In genomic region chr4:100855373-100855772, GRCm38 (mm10) we compare ENCODE assay signal across 21 mouse cellular contexts.
DNase-seq lines count a peak whose midpoint lies in the region; ATAC-seq and TF ChIP-seq lines count a peak whose summit lies in the region.
"Had no signal": no experiment of that assay in that cellular context is flagged by ENCODE, and none has a peak within 500 bp of the region (broad histone marks: within the 10 kb centered on the region; RNA-seq: fewer than 3 reads in every experiment).

No protein-coding gene starts in this region.

- TF ChIP-seq CTCF in midbrain, postnatal 0 days (IDR thresholded peaks at IDR 0.05) = no peak

- no peak for DNase-seq in hindbrain, embryonic 10.5 days (ENCODE audit: low spot score)
- DNase-seq in hindbrain, embryonic 14.5 days (ENCODE audit: low spot score) = no peak
- no peak for DNase-seq in midbrain, embryonic 10.5 days (ENCODE audit: low spot score)
- DNase-seq in midbrain, postnatal 0 days (ENCODE audit: low spot score) = no peak
- DNase-seq in urinary bladder, adult 2 months (ENCODE audit: low spot score) = no peak
- DNase-seq in right cerebral cortex, postnatal 14 days = no peak
- DNase-seq: adrenal gland, adult 2 months; cerebellum, adult 8-10 months; gastrocnemius, postnatal 14 days; liver, embryonic 13.5 days; lung, embryonic 14.5 days; lung, postnatal 4 days; right cerebral cortex, postnatal 25 days; thymus, adult 2 months had no signal

- H3K4me1 ChIP-seq in hindbrain, embryonic 13.5 days (replicated peaks) = peaks cover 53% of the 10 kb centered on the region
- H3K4me1 ChIP-seq in hindbrain, embryonic 10.5 days (replicated peaks) = peaks cover 50% of the 10 kb centered on the region
- H3K4me1 ChIP-seq in hindbrain, embryonic 14.5 days (replicated peaks; ENCODE audit: control insufficient read depth, insufficient read depth, low read length) = peaks cover 33% of the 10 kb centered on the region
- peaks cover 75% of the 10 kb centered on the region for H3K4me1 ChIP-seq in midbrain, embryonic 10.5 days
- peaks cover 15% of the 10 kb centered on the region; the same call in 1 of the 2 replicates for H3K4me1 ChIP-seq in midbrain, postnatal 0 days (ENCODE audit: insufficient read depth, low read length)
- H3K4me1 ChIP-seq: liver, embryonic 13.5 days had no signal

- peak; percentile 69; the same call in 1 of the 2 replicates for ATAC-seq in hindbrain, embryonic 13.5 days (ENCODE audit: low FRiP score)
- no peak for ATAC-seq in hindbrain, embryonic 14.5 days (ENCODE audit: low FRiP score)
- peak; percentile 54; the same call in 1 of the 2 replicates for ATAC-seq in midbrain, postnatal 0 days (ENCODE audit: low FRiP score)
- ATAC-seq: intestine, postnatal 0 days had no signal

- no peaks in the 10 kb centered on the region for H3K9me3 ChIP-seq in hindbrain, embryonic 13.5 days
- H3K9me3 ChIP-seq in hindbrain, embryonic 10.5 days = no peaks in the 10 kb centered on the region
- H3K9me3 ChIP-seq in hindbrain, embryonic 14.5 days (ENCODE audit: control insufficient read depth, low read length) = no peaks in the 10 kb centered on the region
- H3K9me3 ChIP-seq in midbrain, embryonic 10.5 days (replicated peaks) = no peaks in the 10 kb centered on the region
- H3K9me3 ChIP-seq in midbrain, postnatal 0 days (ENCODE audit: low read length) = no peaks in the 10 kb centered on the region
- H3K9me3 ChIP-seq: embryonic facial prominence, embryonic 12.5 days; kidney, embryonic 15.5 days; limb, embryonic 12.5 days; liver, embryonic 13.5 days; stomach, embryonic 15.5 days had no signal

- no peaks in the 10 kb centered on the region for H3K36me3 ChIP-seq in hindbrain, embryonic 13.5 days
- H3K36me3 ChIP-seq in hindbrain, embryonic 10.5 days = no peaks in the 10 kb centered on the region
- no peaks in the 10 kb centered on the region for H3K36me3 ChIP-seq in hindbrain, embryonic 14.5 days (replicated peaks; ENCODE audit: control insufficient read depth, insufficient read depth)
- H3K36me3 ChIP-seq in midbrain, embryonic 10.5 days = no peaks in the 10 kb centered on the region
- H3K36me3 ChIP-seq in midbrain, postnatal 0 days (ENCODE audit: insufficient read depth, low read length) = no peaks in the 10 kb centered on the region
- H3K36me3 ChIP-seq: embryonic facial prominence, embryonic 12.5 days; kidney, embryonic 15.5 days; limb, embryonic 12.5 days; liver, embryonic 13.5 days; stomach, embryonic 15.5 days had no signal

- 70% methylated on average over 4 of the region's 4 CpGs for WGBS in hindbrain, embryonic 13.5 days
- 80% methylated on average over 4 of the region's 4 CpGs for WGBS in hindbrain, embryonic 10.5 days
- 77% methylated on average over 4 of the region's 4 CpGs for WGBS in hindbrain, embryonic 14.5 days
- 82% methylated on average over 4 of the region's 4 CpGs for WGBS in midbrain, embryonic 10.5 days
- WGBS in midbrain, postnatal 0 days = 59% methylated on average over 4 of the region's 4 CpGs

- peak overlapping the region; percentile 13; the same call in 1 of the 2 replicates for H3K4me2 ChIP-seq in hindbrain, embryonic 13.5 days
- H3K4me2 ChIP-seq in hindbrain, embryonic 14.5 days (replicated peaks) = 0 out of 2 replicates have a peak overlapping the region, but pooled peaks have one; percentile 23
- H3K4me2 ChIP-seq in midbrain, postnatal 0 days (ENCODE audit: low read depth, low read length, poor library complexity, severe bottlenecking) = no peak overlapping the region
- H3K4me2 ChIP-seq: embryonic facial prominence, embryonic 12.5 days; kidney, embryonic 15.5 days; limb, embryonic 12.5 days; liver, embryonic 13.5 days; lung, embryonic 14.5 days; stomach, embryonic 15.5 days had no signal

- no peak overlapping the region for H3K27ac ChIP-seq in hindbrain, embryonic 13.5 days
- no peak overlapping the region for H3K27ac ChIP-seq in hindbrain, embryonic 10.5 days
- peak overlapping the region; percentile 23; the same call in 1 of the 2 replicates for H3K27ac ChIP-seq in hindbrain, embryonic 14.5 days
- H3K27ac ChIP-seq in midbrain, embryonic 10.5 days (replicated peaks) = peak overlapping the region; percentile 43; the same call in 1 of the 2 replicates
- H3K27ac ChIP-seq in midbrain, postnatal 0 days (ENCODE audit: low read depth, low read length) = no peak overlapping the region
- H3K27ac ChIP-seq: embryonic facial prominence, embryonic 12.5 days; kidney, embryonic 15.5 days; liver, embryonic 13.5 days; stomach, embryonic 15.5 days had no signal

- no peak overlapping the region for H3K4me3 ChIP-seq in hindbrain, embryonic 13.5 days
- no peak overlapping the region for H3K4me3 ChIP-seq in hindbrain, embryonic 10.5 days
- H3K4me3 ChIP-seq in hindbrain, embryonic 14.5 days (replicated peaks; ENCODE audit: low read length) = no peak overlapping the region
- no peak overlapping the region for H3K4me3 ChIP-seq in midbrain, embryonic 10.5 days
- H3K4me3 ChIP-seq in midbrain, postnatal 0 days (ENCODE audit: low read depth, low read length) = no peak overlapping the region
- H3K4me3 ChIP-seq: embryonic facial prominence, embryonic 12.5 days; erythroblast, embryonic 14.5 days; kidney, embryonic 15.5 days; limb, embryonic 12.5 days; liver, embryonic 13.5 days; stomach, embryonic 15.5 days had no signal

- no peaks in the 10 kb centered on the region for H3K27me3 ChIP-seq in hindbrain, embryonic 13.5 days
- H3K27me3 ChIP-seq in hindbrain, embryonic 10.5 days (ENCODE audit: insufficient read depth, poor library complexity, severe bottlenecking) = no peaks in the 10 kb centered on the region
- no peaks in the 10 kb centered on the region for H3K27me3 ChIP-seq in hindbrain, embryonic 14.5 days (ENCODE audit: control insufficient read depth, insufficient read depth, low read length)
- no peaks in the 10 kb centered on the region for H3K27me3 ChIP-seq in midbrain, embryonic 10.5 days (ENCODE audit: low read depth, poor library complexity, severe bottlenecking)
- no peaks in the 10 kb centered on the region for H3K27me3 ChIP-seq in midbrain, postnatal 0 days (ENCODE audit: insufficient read depth, low read length)
- H3K27me3 ChIP-seq: embryonic facial prominence, embryonic 12.5 days; kidney, embryonic 15.5 days; limb, embryonic 12.5 days; liver, embryonic 13.5 days; stomach, embryonic 15.5 days had no signal

- no peak overlapping the region for H3K9ac ChIP-seq in hindbrain, embryonic 13.5 days
- no peak overlapping the region for H3K9ac ChIP-seq in hindbrain, embryonic 14.5 days
- H3K9ac ChIP-seq in midbrain, postnatal 0 days (replicated peaks; ENCODE audit: low read length, poor library complexity, severe bottlenecking) = no peak overlapping the region
- H3K9ac ChIP-seq: embryonic facial prominence, embryonic 12.5 days; kidney, embryonic 15.5 days; limb, embryonic 12.5 days; liver, embryonic 13.5 days; lung, embryonic 14.5 days; stomach, embryonic 15.5 days had no signal

Comparison
In these comparisons a context has a peak if more than half of its experiments do, and no peak if none do; other contexts are left out.
1. H3K27ac ChIP-seq: peak in hindbrain, embryonic 14.5 days (single experiment) and midbrain, embryonic 10.5 days (single experiment); none in hindbrain, embryonic 13.5 days (single experiment), hindbrain, embryonic 10.5 days (single experiment) and midbrain, postnatal 0 days (single experiment).